Mouse (Mus musculus): ENCODE results near the gene 1700029F12Rik. TPM values are rescaled to one million over a fixed set of nuclear protein-coding genes. Genes with fewer than 3 reads are reported as not detected.
"Not testable (repeated sequence)": the region's sequence is repeated elsewhere in the genome, so short reads cannot be mapped to it uniquely, and the experiment has no call there.

Gene 1700029F12Rik
- total RNA-seq (2021) = not detected
- long read RNA-seq, experiment 1 = 0 reads
- long read RNA-seq, experiment 2 = 0 reads

- no peak for DNase-seq
These were observed at the start of gene 1700029F12Rik for GRCm38 (mm10) chr13:97034262-97034661. 1700029F12Rik (minus strand) TSS chr13:97034362.

DNA sequence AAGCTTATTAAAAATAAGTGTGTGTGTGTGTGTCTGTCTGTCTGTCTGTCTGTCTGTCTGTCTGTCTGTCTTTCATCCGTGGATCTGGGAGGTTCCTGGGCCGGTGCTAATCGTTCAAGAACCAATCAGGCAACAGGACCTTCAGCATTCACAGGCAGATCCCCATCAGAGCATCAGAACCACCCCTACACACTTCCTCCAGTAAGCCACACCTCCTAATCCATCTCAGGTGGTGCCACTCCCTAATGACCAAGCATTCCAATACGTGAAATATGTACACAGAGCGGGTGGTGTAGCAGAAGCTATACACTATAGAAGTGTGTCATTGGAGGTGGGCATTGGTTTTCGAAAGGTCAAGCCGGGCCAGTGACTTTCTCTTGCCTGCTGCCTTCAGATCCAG is 48.3 kb upstream of the 1700029F12Rik start:
- no peak for DNase-seq

DNA sequence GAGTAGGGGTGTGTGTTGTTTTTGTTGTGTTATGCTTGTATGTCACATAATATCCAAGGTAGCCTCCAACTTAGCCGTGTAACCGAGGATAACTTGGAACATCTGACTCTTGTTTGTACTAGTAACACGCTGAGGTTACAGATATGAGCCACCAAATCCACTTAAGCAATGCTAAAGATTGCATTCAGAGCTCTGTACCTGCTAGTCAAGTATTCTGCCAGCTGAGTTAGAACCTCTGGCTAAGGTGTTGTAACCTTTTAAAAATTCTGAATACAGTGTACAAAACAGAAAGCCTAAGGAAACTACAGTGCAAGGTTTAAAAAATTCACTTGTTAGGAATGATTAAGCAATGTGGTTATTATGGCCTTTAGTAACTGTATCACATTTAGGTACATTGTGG is 46.5 kb upstream of the 1700029F12Rik start:
- DNase-seq = no peak

- DNase-seq = no peak
These were observed 46.0 kb upstream of the 1700029F12Rik start for GRCm38 (mm10) chr13:97080201-97080600.

DNA sequence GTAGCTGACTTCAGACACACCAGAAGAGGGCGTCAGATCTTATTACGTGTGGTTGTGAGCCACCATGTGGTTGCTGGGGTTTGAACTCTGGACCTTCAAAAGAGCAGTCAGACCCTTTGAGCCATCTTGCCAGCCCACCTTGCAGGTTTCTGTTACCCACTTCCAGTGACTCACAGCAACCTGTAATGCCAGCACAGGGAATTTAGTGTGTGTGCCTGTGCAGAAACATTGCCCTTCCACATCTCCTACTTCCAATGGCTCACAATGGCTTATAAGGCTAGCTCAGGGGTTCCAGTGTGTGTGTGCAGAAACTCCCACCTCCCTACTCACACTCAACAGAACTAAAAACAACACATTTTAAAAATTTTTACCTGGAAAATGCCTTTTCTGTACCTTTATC is 43.4 kb upstream of the 1700029F12Rik start:
- no peak for DNase-seq

DNA sequence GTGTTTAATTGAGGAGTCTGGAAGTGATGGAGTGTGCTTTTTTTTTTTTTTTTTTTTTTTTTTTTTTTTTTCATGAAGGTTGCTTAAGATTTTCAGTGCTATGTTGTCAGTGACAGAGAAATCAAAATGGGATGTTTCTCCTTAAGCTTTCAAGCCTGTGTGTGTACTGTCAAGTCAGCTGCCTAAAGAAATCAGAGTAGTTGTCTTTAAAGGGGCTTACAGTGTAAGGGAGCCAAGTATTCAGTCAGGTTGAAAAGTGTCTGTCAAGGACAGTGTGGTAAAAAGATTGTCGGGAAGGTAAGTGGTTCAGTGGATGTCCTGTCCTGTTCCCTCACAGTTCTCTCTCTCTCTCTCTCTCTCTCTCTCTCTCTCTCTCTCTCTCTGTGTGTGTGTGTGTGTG is 39.3 kb upstream of the 1700029F12Rik start:
- no peak for DNase-seq

DNA sequence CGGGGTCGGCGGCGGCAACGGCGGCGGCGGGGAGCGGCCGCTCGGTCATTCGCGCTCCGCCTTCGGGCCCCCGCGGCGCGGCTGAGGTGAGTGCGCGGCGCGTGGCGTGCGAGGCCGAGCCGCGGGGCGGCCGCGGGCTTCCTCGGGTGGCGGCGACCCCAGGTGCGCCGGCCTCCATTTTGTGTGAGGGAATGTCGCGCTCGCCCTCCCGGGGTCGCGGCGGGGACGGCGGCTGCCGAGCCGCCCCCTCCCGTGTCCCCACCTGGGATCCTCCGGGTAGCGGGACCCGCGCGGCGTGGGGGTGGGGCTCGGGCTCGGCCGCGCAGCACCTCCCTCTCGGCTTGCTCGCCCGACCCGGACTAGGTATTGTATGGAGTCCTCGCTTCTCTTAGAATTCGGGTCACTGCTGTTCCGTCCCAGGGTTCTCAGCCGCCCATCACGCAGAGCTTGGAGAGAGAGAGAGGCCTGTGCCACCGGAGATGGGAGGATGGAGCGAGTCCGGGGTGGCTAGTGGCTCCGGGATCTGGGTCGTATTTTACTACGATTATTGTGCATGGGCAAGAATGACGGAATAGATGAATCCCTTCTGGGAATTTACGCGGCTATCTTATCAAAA is 37.6 kb upstream of the 1700029F12Rik start:
- peak; percentile 47 for DNase-seq

DNA sequence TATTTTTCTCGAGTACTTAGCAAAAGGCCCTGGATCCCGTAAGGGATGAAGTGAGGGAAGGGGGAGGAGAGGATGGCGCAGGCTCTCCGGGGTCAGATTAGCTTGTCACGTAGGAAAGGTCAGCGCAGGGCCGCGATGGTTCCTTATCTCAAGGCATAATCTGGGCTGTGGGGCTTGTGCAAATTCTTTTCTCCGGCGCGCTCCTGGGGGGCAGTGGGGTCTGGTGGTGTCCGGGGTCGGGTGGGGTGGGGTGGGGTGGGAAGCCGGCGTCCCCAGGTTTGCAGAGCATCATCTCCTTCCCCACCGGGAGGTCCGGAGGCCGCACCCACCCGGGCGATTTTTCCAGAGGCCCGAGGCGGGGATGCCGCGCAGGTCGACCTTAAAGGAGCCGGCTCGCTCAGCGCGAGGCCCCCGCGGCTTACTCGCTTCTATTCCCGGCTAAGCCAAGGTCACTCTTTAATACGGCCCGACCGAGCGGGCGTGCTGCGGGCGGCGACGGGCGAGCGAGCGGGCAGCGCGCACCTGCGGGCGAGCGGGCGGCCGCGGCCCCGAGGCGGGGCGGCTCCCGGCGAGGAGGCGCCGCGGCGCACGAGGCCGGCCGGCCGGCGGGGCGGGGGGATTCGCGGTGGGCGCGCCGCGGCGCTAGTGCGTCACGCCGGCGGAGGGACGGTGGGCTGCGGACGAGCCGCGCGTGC is 36.9 kb upstream of the 1700029F12Rik start:
- peak; percentile 33 for DNase-seq

DNA sequence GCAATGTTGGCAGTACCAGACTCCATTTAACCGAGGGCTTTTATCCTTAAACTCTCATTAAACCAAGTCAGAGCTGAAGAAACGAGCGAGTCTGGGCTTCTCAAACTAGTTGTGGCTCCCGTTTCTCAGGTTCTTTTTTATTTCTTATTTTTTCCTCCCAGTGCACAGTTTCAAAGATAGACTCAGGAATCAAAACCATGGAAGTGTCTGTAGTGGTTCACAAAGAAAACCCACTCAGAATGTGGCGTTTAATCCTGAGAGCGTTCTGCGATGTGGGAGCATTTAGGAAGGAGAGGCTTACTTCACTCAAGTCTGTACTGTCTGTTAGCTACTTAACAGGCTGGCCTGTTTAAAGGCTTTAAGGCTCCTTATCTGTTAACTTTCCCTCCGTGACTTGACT is 34.0 kb upstream of the 1700029F12Rik start:
- no peak for DNase-seq

DNA sequence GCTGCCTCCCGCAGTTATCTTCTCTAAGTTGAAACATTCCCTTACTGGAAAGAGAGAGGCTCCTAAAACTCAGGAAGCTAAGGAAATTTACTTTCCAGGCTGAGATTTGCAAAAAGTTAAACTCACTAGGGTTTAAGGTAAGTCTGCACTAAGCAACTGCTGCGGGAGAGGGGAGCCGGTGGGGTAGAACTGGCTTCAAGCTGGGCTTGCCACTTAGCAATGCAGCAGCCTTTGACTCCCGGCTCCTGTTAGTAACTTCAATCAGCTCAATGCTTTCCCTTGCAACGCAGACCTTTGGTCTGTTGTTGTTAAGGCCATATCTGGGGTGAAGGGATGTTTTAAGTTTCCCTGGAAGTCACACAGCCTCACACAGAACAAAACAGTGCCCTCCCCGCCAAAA is 33.5 kb upstream of the 1700029F12Rik start:
- no peak for DNase-seq

- DNase-seq = no peak
These were observed 32.7 kb upstream of the 1700029F12Rik start, which contains the start of gene Fam169a for GRCm38 (mm10) chr13:97066649-97067550. Fam169a (plus strand) TSS chr13:97067286.

GRCm38 (mm10) chr13:97064844-97065621 is 30.9 kb upstream of the 1700029F12Rik start:
- not testable (repeated sequence) for DNase-seq

GRCm38 (mm10) chr13:97064413-97064812 is 30.3 kb upstream of the 1700029F12Rik start:
- no peak for DNase-seq

- no peak for DNase-seq
These were observed 29.3 kb upstream of the 1700029F12Rik start for GRCm38 (mm10) chr13:97063431-97063830.

GRCm38 (mm10) chr13:97062151-97062550 is 28.0 kb upstream of the 1700029F12Rik start:
- no peak for DNase-seq

GRCm38 (mm10) chr13:97060331-97060730 is 26.2 kb upstream of the 1700029F12Rik start:
- no peak for DNase-seq

- DNase-seq = peak; percentile 43
These were observed 25.6 kb upstream of the 1700029F12Rik start for GRCm38 (mm10) chr13:97059746-97060145.

- DNase-seq = peak; percentile 66
These were observed 23.7 kb upstream of the 1700029F12Rik start for GRCm38 (mm10) chr13:97057817-97058216.

DNA sequence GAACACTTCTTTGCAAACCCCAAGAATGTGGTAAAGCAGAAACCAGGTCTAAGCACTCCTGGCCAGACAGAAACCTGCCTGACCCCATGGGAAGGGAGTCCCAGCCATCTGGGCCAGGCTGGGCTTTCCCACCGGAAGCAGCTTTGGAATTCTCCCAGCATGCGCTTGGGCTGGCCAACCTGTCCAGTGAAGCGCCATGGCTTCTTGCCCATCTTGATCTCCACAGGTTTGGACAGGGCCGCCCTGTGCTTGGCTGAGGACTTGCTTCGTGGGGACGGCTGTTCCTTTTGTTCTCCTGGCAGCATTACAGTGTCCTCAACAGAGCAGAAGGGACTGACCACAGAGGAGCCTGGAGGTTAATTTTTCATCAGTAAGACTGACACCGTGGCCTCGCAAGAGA is 19.7 kb upstream of the 1700029F12Rik start:
- DNase-seq = peak; percentile 51

GRCm38 (mm10) chr13:97052667-97053066 is 18.5 kb upstream of the 1700029F12Rik start:
- peak; percentile 81 for DNase-seq

- DNase-seq = peak; percentile 67
These were observed 17.0 kb upstream of the 1700029F12Rik start for GRCm38 (mm10) chr13:97051158-97051557.

GRCm38 (mm10) chr13:97030075-97030474 is 4.1 kb downstream of the 1700029F12Rik start:
- no peak for DNase-seq

Measured in adrenal gland, postnatal 10 days (tissue).